Mouse (Mus musculus): ENCODE results near the gene Eri2. TPM values are rescaled to one million over a fixed set of nuclear protein-coding genes. Genes with fewer than 3 reads are reported as not detected.

Gene Eri2
- polyA plus RNA-seq (2014; fragmentation: Illumina TruSeq; extraction: RNeasy Lipid Tissue Mini Kit (QIAGEN cat#74804); ENCODE audit: insufficient read depth, low read depth, low replicate concordance): 1.8 TPM

GRCm38 (mm10) chr7:119793586-119794250 lies at the start of gene Eri2, which contains the start of gene Rexo5:
Gene Eri2, minus strand, starts transcription at chr7:119794058.
Gene Rexo5, plus strand, starts transcription at chr7:119794006.

GRCm38 (mm10) chr7:119760527-119760951 lies 33.3 kb downstream of the Eri2 start, which contains the start of gene Acsm3:
Gene Acsm3, plus strand, starts transcription at chr7:119760923.

GRCm38 (mm10) chr7:119720253-119720946 lies 73.5 kb downstream of the Eri2 start, which contains the start of gene Thumpd1:
Gene Thumpd1, minus strand, starts transcription at chr7:119720798.

Other genes starting within 250 kb of the Eri2 start
- not detected for gene Acsm2, start 239.7 kb downstream of the Eri2 start, polyA plus RNA-seq (2014; fragmentation: Illumina TruSeq; extraction: RNeasy Lipid Tissue Mini Kit (QIAGEN cat#74804); ENCODE audit: insufficient read depth, low read depth, low replicate concordance)
- 7.8 TPM for gene Acsm1, start 187.0 kb downstream of the Eri2 start, polyA plus RNA-seq (2014; fragmentation: Illumina TruSeq; extraction: RNeasy Lipid Tissue Mini Kit (QIAGEN cat#74804); ENCODE audit: insufficient read depth, low read depth, low replicate concordance)
- not detected for gene Acsm4, start 104.0 kb downstream of the Eri2 start, polyA plus RNA-seq (2014; fragmentation: Illumina TruSeq; extraction: RNeasy Lipid Tissue Mini Kit (QIAGEN cat#74804); ENCODE audit: insufficient read depth, low read depth, low replicate concordance)
- gene Thumpd1, start 73.3 kb downstream of the Eri2 start, polyA plus RNA-seq (2014; fragmentation: Illumina TruSeq; extraction: RNeasy Lipid Tissue Mini Kit (QIAGEN cat#74804); ENCODE audit: insufficient read depth, low read depth, low replicate concordance): 16.5 TPM
- 2.7 TPM for gene Acsm3, start 33.1 kb downstream of the Eri2 start, polyA plus RNA-seq (2014; fragmentation: Illumina TruSeq; extraction: RNeasy Lipid Tissue Mini Kit (QIAGEN cat#74804); ENCODE audit: insufficient read depth, low read depth, low replicate concordance)
- 2.9 TPM for gene Rexo5, start 52 bp downstream of the Eri2 start, polyA plus RNA-seq (2014; fragmentation: Illumina TruSeq; extraction: RNeasy Lipid Tissue Mini Kit (QIAGEN cat#74804); ENCODE audit: insufficient read depth, low read depth, low replicate concordance)
- gene Lyrm1, start 101.8 kb upstream of the Eri2 start, polyA plus RNA-seq (2014; fragmentation: Illumina TruSeq; extraction: RNeasy Lipid Tissue Mini Kit (QIAGEN cat#74804); ENCODE audit: insufficient read depth, low read depth, low replicate concordance): 7.2 TPM
- gene Dcun1d3, start 102.2 kb upstream of the Eri2 start, polyA plus RNA-seq (2014; fragmentation: Illumina TruSeq; extraction: RNeasy Lipid Tissue Mini Kit (QIAGEN cat#74804); ENCODE audit: insufficient read depth, low read depth, low replicate concordance): 5.0 TPM